Mouse (Mus musculus) adipocyte (in vitro differentiated cells): ENCODE data around the gene Dhrs11.

ENCODE experiments used
- DNase-seq: peaks from one replicate; pipeline ENCODE4 v3.0.0-alpha.2; 2016; ENCODE audit warnings: low spot score

The Dhrs11 gene

GRCm38 (mm10) chr11:84822487-84822886 is 6.3 kb downstream of the Dhrs11 start:
- no peak for DNase-seq

GRCm38 (mm10) chr11:84821131-84821770 is 7.5 kb downstream of the Dhrs11 start:
- DNase-seq, result no peak

GRCm38 (mm10) chr11:84818961-84819692 is 9.7 kb downstream of the Dhrs11 start, which contains the start of gene Mrm1:
TSS of gene Mrm1 (minus strand) at chr11:84819515.
- peak; percentile 95 for DNase-seq

GRCm38 (mm10) chr11:84818085-84818960 is 10.5 kb downstream of the Dhrs11 start:
- peak; percentile 85 for DNase-seq

GRCm38 (mm10) chr11:84817362-84817761 is 11.4 kb downstream of the Dhrs11 start:
- DNase-seq, result peak; percentile 40

GRCm38 (mm10) chr11:84813724-84814510 is 14.9 kb downstream of the Dhrs11 start:
- DNase-seq, result peak; percentile 65

- no peak for DNase-seq
Measured at GRCm38 (mm10) chr11:84804373-84804772, 24.4 kb downstream of the Dhrs11 start.

- peak; percentile 85 for DNase-seq
Measured at GRCm38 (mm10) chr11:84797627-84798353, 31.0 kb downstream of the Dhrs11 start.

GRCm38 (mm10) chr11:84797026-84797425 is 31.8 kb downstream of the Dhrs11 start:
- DNase-seq, result no peak

GRCm38 (mm10) chr11:84794496-84795113 is 34.2 kb downstream of the Dhrs11 start:
- peak; percentile 35 for DNase-seq

GRCm38 (mm10) chr11:84793545-84793944 is 35.2 kb downstream of the Dhrs11 start:
- DNase-seq, result no peak

GRCm38 (mm10) chr11:84790383-84790782 is 38.4 kb downstream of the Dhrs11 start:
- DNase-seq, result no peak

- DNase-seq, result no peak
Measured at GRCm38 (mm10) chr11:84780143-84780870, 48.5 kb downstream of the Dhrs11 start.

GRCm38 (mm10) chr11:84775560-84775959 is 53.2 kb downstream of the Dhrs11 start:
- DNase-seq, result peak; percentile 24

GRCm38 (mm10) chr11:84774870-84775514 is 53.8 kb downstream of the Dhrs11 start:
- DNase-seq, result no peak
